Mouse (Mus musculus) layer of hippocampus, adult 2 months (tissue): ENCODE data around the gene Ier2. TPM values are rescaled to one million over a fixed set of nuclear protein-coding genes. Genes with fewer than 3 reads are reported as not detected.

Source experiments
- DNase-seq, 2 experiments: peaks; one replicate each; pipeline ENCODE4 v3.0.0; 2022; ENCODE audit warnings: low spot score in 2 of 2
- H3K27ac ChIP-seq: fragments of 200-600 bp; 2 replicates; pipeline ENCODE4 v1.8.1; 2022
- H3K4me3 ChIP-seq: fragments of 200-600 bp; 2 replicates; pipeline ENCODE4 v1.8.1; 2022; ENCODE audit warnings: mild to moderate bottlenecking
- CTCF ChIP-seq: fragments of 200-600 bp; conservative IDR thresholded peaks from 2 replicates; pipeline ENCODE4 v1.8.1; 2022; ENCODE audit warnings: antibody characterized with exemption, mild to moderate bottlenecking, moderate library complexity
- long read RNA-seq, 2 experiments: library from polyadenylated mRNA; stranded (forward); transcript quantifications; one replicate each; pipeline ENCODE4 v2.0.0; 2021; ENCODE audit warnings: borderline mapping rate in 2 of 2
- total RNA-seq, 2 experiments: library from RNA; stranded (reverse); gene quantifications; 2 replicates each; pipeline ENCODE4 v1.2.3; 2021

The Ier2 gene
- total RNA-seq = 1 to 10 TPM; 5.1 to 7.2 TPM
- long read RNA-seq, experiment 1, transcript Ier2-201 (1 exons, 1,522 nt) = major isoform, 19 of 19 reads
- long read RNA-seq, experiment 1, partial matches to known transcripts = 0 of 19 reads
- long read RNA-seq, experiment 1, other reads (novel, unspliced or antisense) = 0 of 19 reads
- long read RNA-seq, experiment 2, transcript Ier2-201 (1 exons, 1,522 nt) = major isoform, 5 of 5 reads
- long read RNA-seq, experiment 2, partial matches to known transcripts = 0 of 5 reads
- long read RNA-seq, experiment 2, other reads (novel, unspliced or antisense) = 0 of 5 reads

DNA sequence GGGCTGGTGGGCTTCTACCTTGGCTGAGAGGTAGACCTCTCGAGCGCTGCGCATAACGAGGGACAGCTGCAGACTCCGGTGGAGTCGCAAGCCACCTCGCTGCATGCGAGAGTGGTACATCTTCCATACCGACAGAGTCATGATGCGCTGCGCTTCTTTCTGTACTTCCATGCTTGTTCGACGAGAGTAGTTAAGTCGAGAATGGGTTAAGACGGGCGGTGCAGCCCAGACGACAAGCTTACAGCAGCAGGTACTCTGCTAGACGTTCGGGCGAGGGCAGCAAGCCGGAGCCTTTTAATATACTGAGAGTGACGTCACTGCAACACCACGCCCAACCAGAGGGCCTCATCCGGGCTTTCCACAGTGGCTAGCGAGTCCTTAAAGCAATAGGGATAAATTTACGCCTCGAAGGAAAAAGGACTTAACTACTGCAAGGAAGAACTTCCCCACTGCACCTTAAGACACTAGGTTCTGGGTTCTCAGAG is at the start of gene Ier2:
Ier2 (minus strand) TSS at position 272 of the 485 bp plus-strand sequence.
- peak within 1 kb of the TSS; percentile 89 for H3K27ac ChIP-seq
- DNase-seq = peak; percentile 89 to 93
- H3K4me3 ChIP-seq = peak within 1 kb of the TSS; percentile 85
- TF ChIP-seq CTCF = peak; percentile 34

DNA sequence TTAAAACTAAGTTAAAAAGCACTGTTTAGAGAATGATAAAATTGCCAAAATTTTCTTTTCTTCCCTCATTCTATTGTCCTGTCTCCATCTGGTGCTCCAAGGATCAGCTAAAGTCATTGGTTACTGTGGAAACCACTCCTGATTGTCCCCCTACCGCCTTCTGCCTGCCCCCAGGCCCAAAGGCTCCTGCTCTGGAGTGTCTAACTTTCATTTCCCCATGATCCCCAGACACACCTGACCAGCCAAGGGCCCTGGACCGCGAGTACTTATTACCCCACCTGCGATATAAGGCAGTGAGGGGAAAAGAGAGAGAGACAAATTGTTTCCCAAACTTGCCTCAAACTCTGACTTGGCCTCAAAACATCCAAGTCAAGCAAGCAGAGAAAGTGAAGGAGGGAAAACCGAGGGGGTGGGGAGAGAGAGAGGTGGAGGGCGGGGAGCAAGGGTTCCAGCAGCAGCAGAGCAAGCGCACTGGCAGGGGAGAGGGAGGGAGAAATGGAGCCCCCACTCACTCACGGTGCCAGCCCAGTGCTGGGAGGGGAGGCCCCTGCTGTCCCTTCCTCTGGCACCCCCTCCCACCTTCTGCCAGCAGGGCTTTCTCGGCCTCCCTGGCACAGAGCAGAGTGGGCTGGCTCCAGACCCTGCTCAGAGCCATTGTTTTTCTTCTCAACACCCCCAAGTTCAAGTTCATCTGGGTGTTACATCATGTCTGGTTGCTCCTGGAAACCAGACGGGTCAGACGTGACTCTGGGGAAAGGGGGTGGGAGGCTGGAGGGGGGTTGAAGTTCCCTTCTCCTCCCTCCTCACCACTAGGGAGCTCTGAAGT is 49.5 kb upstream of the Ier2 start:
- peak in 1 of 2 experiments; percentile 68 for DNase-seq
- TF ChIP-seq CTCF = 0 out of 2 replicates have a peak, but pooled peaks have one; percentile 10
- Histone ChIP-seq H3K27ac (peak overlapping the region; percentile 84), H3K4me3 (no peak overlapping the region)

DNA sequence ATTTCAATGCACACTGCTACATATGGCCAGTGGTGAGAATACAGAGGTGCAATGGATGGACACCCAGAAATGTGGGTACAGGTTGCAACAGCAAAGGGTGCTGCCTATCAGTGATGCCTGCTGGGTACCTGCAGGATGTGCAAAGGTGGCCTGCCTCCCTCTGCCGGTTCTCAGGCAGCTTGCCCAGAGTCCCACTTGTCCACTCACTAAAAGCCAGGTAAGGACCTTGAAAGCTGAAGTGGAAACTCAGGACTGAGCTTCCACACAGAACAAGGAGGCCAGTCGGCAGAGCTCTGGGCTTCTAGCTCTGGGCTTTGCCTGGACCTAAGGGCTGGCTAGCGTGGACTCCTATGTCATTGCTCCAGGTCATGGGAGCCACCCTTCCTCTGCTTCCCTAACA is 48.7 kb upstream of the Ier2 start:
- Histone ChIP-seq H3K4me3 (no peak overlapping the region), H3K27ac (peak overlapping the region; percentile 84)
- DNase-seq = no peak
- no peak for TF ChIP-seq CTCF

DNA sequence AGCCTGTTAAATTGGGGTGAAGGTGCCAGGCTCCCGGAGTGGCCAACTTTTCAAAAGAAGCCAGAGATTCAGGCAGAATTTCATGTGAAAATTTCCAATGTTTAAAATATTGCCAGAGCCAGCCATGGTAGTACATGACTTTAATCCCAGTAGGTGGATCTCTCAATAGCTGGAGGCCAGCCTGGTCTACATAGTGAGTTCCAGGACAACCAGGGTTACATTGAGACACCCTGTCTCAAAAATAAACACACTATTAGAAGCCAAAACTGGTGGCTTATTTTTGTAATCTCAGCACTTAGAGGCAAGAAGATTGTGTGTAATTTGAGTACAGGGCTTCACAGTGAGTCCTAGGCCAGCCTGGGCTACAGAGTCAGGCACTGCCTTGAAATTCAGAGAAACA is 47.3 kb upstream of the Ier2 start:
- Histone ChIP-seq H3K27ac (peak overlapping the region; percentile 84), H3K4me3 (no peak overlapping the region)
- no peak for DNase-seq
- no peak for TF ChIP-seq CTCF

DNA sequence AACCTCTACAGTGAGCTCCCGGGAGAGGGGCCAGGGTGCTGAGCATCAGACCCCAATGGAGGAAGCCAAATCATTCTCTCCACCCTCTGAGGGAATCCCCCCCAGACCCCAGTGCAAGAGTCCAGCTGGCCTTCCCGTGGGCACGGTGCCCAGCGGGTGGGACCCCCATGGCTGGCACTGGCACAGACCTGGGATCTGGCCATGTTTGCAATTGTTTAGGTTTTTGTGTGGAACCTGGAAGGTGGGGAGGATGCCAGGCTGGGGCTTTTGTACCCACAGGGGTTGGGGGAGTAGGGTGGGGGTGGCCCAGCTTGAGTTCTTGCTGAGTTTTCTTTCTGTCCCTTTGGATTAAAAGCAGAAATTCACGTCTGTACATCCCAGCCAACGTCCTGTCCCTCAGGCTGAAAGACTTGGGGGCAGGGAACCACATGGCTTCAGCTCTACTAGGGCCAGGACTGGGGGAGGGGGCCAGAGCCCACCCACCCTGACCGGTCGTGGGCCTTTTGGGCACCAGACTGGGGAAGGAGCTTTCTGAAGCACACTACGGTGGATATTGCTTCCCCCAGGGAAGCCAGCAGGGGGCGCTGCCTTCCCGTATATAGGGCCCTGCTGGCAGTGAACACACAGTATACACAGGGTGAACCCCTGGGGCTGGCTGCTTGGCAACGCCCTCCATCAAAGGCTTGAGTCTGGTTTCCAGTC is 46.3 kb upstream of the Ier2 start:
- Histone ChIP-seq H3K27ac (peak overlapping the region; percentile 71), H3K4me3 (no peak overlapping the region)
- DNase-seq = peak; percentile 81 to 90
- peak; percentile 97 for TF ChIP-seq CTCF

DNA sequence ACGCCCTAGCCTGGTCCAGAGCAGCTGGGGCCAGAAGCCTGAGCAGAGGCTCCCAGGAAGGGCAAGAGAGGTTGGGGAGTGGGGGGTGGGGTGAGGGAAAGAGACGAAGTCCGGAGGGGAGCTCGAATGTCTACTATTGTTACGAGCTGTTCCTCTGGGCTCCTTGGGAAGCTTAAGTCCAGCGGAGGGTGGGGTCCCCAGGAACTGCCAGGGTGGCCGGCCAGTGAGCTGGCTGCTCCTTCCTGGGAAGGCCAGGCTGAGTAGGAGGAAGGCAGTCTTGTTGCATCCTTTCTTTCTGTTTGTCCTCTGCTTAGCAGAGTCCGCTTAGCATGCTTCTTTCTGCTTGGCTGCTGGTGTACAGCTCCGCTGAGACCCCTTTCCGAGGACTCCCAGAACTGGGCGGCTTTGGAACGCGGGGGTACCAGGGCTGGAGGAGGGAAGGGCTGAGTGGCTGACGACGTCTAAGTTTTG is 45.5 kb upstream of the Ier2 start:
- no peak for TF ChIP-seq CTCF
- Histone ChIP-seq H3K4me3 (no peak overlapping the region; the same call in 1 of the 2 replicates), H3K27ac (peak overlapping the region; percentile 85)

DNA sequence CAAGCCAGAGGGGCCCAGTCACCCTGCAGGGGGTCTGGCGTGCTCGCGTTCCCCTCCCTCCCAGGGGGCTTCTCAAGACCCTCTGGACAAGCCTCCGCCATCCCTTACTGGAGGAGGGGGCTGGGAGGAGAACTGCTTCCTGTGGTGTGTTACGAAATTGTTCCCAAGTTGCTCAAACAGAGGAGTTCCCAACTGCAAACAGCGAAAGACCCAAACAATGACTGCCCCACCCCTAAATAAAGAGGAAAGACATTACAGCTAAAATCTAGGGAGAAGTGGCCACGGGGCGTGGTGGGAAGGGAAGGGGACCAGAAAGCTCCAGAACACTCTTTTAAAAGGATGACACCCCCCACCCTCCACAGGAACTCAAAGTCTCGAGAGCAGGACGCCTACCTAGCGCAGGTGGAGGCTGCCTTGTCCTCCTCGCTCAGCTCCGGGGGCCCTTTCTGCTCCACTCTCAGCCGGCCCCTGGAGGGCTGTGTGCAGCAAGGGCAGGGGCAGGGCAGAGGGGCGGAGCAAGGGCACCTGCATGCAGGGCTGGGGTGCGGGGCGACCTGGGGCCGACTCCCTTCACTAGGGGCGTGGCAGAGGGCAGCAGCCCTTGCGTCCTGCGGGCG is 44.7 kb upstream of the Ier2 start:
- Histone ChIP-seq H3K4me3 (peak overlapping the region; percentile 31; the same call in 1 of the 2 replicates), H3K27ac (peak overlapping the region; percentile 85)
- no peak for DNase-seq
- TF ChIP-seq CTCF = no peak

More for the DNA sequence above, 45.5 kb upstream of the Ier2 start:
- DNase-seq = no peak

DNA sequence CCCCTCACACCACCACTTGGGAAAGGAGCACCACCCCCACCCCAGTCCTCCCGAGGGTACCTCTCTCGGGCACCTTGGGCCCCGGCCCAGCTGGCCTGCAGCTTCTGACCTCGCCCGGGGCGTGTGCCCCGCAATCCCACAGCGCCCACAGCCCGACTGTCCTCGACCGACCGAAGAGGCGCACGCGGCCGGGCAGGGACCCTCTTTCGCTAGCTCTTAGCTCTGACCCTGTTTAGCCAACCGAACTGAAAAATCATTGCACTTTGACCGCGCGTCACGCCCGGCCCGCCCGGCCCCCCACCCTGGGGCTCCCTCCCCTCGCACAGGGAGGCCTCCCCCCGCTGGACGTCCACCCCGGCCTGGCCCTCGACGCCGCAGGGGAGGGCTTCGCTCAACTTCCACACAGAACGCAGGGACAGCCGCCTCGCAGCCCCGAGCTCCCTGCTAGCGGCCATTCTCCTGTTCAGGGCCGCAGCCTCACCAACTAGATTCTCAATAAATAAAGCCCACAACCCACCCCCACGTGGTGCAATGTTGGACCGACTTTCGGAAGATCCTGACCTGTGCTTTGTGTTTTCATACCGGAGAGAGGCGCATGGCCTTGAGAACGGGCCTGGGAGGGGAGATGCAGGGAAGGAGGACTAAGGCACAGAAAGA is 44.1 kb upstream of the Ier2 start:
- Histone ChIP-seq H3K4me3 (peak overlapping the region; percentile 31), H3K27ac (peak overlapping the region; percentile 85)
- TF ChIP-seq CTCF = no peak
- no peak for DNase-seq

DNA sequence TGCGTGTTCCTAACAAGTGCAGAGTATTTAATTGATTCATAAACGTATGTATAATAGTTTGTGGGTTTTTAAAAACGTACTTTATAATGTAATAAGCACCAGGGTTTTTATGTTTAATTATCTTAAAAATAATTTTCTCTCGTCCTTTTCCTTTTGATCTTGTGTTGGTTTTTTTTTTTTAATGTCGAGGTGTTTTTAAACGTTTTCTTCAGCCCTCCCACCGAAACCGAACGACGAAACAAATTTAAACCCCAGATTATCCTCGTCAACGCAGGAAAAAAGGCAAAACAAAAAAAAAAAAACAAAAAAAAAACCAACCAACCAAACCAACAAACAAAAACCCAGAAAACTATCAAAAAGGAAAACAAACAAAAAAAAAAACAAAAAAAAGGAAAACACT is 43.3 kb upstream of the Ier2 start:
- TF ChIP-seq CTCF = no peak
- Histone ChIP-seq H3K27ac (peak overlapping the region; percentile 85), H3K4me3 (peak overlapping the region; percentile 30)
- no peak for DNase-seq

DNA sequence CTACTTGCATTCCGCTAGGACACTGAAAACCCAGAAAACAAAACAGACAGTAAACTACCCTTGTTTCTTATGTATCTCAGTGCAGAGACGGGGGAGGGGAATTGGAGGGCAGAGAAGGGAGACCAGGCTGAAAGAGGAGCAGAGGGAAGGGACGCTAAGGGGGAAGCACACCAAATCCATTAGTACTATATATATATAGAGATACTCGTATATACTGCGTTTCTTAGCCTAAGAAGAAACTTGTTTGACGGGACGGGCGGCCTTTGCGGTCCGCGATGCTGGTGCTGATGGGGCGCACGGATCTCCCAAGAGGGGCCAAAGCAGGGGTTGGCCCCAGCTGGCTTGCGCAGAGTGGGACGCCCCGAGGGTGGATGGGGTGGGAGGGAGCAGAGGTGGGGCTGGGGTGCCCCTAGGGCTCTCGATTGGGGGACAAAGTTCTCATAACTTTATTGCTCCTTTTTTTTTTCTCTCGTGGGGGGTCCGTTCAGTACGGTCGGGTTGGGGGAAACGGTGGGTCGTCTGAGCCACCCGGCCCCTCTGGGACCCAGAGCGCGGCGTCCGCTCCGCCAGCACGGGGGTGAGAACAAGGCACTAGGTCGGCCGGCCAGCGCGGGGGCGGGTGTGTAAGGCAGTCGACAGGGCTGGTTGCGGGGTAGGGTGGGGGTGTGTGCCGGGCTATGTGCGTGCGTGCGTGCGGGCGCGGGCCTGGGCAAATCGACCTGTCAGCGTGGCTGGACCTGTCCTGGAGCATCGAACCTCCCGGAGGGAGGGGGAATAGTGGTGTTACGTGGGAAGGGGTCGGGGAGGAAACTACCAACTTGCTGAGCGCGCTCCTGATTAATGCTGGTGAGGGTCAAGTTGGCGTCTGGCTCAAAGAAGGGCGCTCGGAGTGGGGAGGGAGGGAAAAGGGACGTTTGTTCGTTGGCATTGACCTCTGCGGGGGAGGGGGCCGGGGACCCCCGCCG is 42.5 kb upstream of the Ier2 start:
- Histone ChIP-seq H3K27ac (peak overlapping the region; percentile 85), H3K4me3 (peak overlapping the region; percentile 30)
- TF ChIP-seq CTCF = no peak
- DNase-seq = no peak

DNA sequence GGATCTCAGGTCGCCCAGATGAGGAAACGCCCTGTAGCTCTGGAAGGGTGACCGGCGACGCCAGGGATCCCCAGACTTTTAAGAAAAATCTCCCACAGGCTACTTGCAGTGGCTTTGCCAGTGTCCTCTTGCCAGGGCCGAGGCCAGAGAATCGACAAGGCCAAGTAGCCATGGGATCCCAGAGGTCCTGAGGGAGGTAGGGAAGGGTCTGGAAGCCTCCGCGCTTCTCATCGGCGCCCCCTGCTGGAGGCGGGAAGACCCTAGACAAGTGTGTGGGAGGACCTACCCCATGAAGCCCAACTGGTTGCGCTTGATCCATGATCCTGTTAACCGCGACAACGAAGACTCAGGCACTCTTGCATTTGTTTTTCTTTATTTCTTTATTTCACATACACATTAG is 41.7 kb upstream of the Ier2 start:
- peak overlapping the region; percentile 24; the same call in 1 of the 2 replicates for H3K4me3 ChIP-seq
- DNase-seq = peak; percentile 76 to 77
- peak; percentile 92 for TF ChIP-seq CTCF
- H3K27ac ChIP-seq = peak overlapping the region; percentile 85
